Mouse (Mus musculus) cerebellum, adult 9-11 months (tissue): Measurements from ENCODE around the gene Abcc9.

ENCODE experiments used
- DNase-seq: peaks from one replicate; pipeline ENCODE4 v3.0.0; 2022

The Abcc9 gene

GRCm38 (mm10) chr6:142609401-142610373 lies 92.4 kb downstream of the Abcc9 start:
- no peak for DNase-seq

- DNase-seq: no peak
Measured at GRCm38 (mm10) chr6:142607080-142607479, 95.0 kb downstream of the Abcc9 start.

- DNase-seq: no peak
Measured at GRCm38 (mm10) chr6:142602772-142603171, 99.3 kb downstream of the Abcc9 start.

DNA sequence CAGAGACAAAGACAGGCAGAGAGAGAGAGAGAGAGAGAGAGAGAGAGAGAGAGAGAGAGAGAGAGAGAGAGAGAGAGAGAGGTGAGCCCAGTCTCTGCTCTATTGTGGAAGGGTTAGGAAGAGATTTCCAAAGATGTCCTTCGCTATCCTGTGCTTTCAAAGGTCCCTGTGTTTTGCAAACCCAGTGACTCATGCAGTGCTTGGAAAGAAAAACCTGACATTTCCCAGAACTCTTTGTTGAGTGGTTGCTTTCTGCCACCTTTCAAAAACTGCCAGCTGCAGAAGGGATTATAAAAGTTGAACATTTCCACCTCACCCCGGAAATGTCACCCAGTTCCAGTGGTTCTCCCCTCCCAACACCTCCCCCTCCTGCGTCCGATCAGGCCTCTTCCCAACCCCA lies 123.3 kb downstream of the Abcc9 start:
- DNase-seq: no peak

- no peak for DNase-seq
Measured at GRCm38 (mm10) chr6:142577801-142578200, 124.3 kb downstream of the Abcc9 start.

DNA sequence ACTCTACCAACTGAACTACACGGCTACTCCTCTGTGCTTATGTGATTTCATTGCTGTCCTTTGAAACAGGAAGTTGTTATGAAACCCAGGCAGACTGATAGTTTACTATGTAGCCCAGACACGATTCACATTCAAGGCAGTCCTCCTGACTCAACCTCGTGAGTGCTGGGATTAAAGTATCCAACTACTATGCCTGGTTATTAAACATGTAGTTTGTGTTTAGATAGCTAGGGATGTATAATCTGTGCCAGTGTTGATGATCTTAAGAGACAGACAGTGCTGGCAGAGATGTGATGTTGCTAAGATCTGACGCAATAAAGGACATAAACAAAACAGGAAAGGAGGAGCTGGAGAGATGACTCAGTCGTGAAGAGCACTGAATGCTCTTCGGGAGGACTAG lies 129.2 kb downstream of the Abcc9 start:
- DNase-seq: no peak

DNA sequence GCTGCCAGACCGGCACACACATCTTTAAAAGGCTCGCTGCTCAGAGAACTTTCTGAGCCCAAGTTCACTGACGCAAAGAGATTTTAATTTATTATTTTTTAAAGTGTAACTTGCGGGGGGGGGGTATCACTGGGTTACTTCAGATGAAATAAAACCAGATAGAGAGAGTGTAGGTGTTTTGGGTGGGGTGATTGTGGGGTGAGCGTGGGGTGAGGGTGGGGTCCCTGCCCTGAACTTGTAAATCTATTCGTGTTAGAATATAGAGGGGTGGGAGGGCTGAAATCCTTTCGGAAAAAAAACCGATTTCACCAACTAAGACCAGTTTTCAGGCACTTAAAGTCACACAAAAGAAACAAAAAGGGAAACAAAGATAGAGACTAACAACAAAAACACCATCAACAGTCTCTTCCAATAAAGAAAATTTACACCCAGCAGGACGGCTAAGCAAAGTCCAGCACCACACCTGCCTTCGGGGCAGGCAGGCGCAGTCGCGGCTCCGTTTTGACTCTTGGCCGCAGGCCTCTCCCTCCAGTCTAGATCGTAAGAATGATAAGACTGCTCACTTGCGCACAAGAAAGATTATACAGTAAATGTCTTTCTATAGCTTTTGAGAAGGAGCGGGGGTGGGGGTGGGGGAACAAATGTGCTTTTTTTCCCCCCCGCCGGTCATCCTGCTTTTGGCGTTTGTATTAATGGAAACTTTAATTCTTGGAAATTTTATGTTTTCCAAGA lies 130.3 kb downstream of the Abcc9 start:
- no peak for DNase-seq

DNA sequence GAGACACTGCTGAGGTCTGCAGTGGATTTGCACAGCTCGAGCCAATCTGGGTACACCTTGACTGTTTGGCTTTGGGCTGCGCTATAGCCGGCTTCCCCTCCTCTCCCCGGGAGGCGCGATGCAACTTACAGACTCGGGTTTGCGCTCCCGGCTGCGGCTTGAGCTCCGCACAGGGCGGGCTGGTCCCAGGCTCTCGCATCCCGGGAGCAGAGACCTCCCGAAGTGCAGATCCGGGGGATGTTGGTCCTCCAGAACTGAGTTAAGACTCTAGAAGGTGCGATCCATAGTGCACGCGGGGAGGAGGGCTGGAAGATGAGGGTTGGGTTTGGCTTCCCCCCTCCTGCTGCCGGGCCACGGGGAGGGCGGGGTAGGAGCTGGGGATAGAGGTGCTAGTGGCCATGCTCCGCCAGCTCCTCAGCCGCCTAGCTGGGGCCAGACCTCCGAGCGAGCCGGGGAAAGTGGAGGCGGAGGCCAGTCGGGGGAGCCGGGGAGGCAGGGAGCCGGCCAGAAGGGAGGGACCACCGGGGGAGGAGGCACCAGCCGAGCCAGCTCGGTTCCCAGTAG lies 131.0 kb downstream of the Abcc9 start, which contains the start of gene Kcnj8:
TSS of gene Kcnj8 (minus strand) at position 560 of the 564 bp plus-strand sequence.
- DNase-seq: peak; percentile 7

GRCm38 (mm10) chr6:142570046-142570770 lies 131.9 kb downstream of the Abcc9 start:
- DNase-seq: no peak

- DNase-seq: no peak
Measured at GRCm38 (mm10) chr6:142568713-142569357, 133.3 kb downstream of the Abcc9 start.

- no peak for DNase-seq
Measured at GRCm38 (mm10) chr6:142567452-142567851, 134.7 kb downstream of the Abcc9 start.

GRCm38 (mm10) chr6:142564746-142565145 lies 137.4 kb downstream of the Abcc9 start:
- no peak for DNase-seq

DNA sequence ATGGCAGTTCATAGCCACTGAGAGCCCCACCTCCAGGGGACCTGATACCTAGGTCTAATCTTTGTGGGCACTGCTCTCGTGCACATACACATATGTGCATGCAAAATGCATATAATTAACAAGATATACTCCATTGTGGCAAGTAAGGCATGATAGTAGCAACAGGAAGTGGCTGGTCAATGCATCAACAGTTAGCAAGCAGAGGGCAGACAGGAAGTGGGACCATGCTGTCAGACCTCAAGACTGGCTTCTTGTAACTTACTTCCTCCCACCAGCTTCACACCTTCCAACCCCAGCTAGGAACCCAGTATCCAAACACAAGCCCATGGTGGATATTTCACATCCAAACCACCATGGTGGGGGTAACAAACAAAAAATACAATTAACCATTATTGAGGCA lies 141.0 kb downstream of the Abcc9 start:
- DNase-seq: no peak

GRCm38 (mm10) chr6:142558772-142559679 lies 143.1 kb downstream of the Abcc9 start:
- DNase-seq: no peak

DNA sequence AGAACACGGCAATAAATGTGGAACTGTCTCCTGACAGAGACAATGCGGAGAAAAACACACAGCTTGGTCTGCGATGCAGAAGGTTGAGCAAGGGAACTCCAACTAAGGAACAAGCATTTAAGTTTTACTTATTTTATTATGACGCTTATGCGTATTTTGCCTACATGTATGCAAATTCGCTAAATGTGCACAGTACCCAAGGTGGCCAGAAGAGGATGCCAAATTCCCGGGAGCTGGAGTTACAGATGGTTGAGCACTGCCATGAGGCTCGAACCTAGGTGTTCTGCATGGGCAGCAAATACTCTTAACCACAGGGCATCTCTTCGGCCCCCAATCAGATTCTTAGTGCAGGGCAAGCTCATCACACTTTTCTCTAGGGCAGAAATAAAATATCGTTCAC lies 144.0 kb downstream of the Abcc9 start:
- DNase-seq: no peak

DNA sequence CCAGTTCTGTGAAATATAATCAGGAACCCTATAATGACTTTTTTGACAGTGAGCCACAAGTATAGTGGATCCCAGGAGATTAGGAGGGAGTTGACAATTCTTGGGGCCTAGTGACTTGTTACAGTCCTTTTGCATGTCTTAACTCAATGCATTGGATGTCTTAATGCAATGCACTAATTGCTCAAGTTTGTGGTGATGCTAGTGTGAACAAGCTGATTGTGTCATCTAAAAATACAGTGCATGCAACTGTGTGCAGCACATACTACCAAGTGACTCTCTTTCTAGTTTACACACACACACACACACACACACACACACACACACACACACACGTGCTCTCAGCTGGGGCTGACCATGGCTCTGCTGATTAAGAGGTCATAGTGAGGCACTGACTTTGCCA lies 146.1 kb downstream of the Abcc9 start:
- no peak for DNase-seq

DNA sequence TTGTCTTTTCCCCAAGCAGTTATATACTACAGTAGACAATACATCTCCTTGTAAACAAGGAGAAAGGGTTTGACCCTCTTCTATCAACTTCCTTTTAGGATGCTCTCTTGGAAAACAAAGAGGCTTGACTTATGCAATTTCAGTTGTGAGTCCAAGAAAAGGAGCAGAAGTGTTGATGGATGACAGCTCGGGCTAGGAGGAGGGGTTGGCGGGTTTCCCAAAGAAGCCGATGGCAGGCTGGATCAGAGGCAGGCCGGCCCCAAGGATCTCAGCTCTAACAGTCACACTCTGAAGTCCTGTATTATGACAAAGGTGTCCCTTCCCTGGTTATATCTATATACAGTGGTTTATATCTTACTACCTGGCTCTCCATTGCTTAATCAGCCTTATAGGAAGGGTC lies 150.6 kb downstream of the Abcc9 start:
- no peak for DNase-seq

- no peak for DNase-seq
Measured at GRCm38 (mm10) chr6:142550871-142551270, 151.2 kb downstream of the Abcc9 start.

GRCm38 (mm10) chr6:142548377-142548776 lies 153.7 kb downstream of the Abcc9 start:
- DNase-seq: no peak

GRCm38 (mm10) chr6:142545132-142545531 lies 157.0 kb downstream of the Abcc9 start:
- no peak for DNase-seq

DNA sequence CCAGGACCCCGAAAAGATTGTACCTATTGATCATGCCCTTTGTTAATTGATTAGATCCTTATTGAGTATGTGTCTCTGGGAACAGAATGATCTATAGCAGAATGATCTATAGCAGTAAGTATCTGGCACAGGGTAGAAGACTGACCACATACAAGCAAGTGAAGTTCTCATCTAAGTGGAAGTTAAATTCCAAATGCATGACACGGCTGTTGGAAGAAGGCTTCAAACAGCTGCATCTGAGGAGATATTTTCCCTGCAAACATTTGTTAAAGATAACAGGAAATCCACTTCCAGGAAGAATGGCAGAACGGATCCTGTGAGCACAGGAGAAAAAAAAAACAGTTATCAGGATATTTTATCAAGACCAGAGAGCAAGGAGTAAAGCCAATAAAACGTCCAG lies 158.5 kb downstream of the Abcc9 start:
- DNase-seq: no peak
